ENCODE assay signal across 20 mouse cellular contexts in genomic region chr6:117871034-117871433, GRCm38 (mm10). TPM values are rescaled to one million over a fixed set of nuclear protein-coding genes. Genes with fewer than 3 reads are reported as not detected.
DNase-seq lines count a peak whose midpoint lies in the region; ATAC-seq and TF ChIP-seq lines count a peak whose summit lies in the region.
"Had no signal": no experiment of that assay in that cellular context is flagged by ENCODE, and none has a peak within 500 bp of the region (broad histone marks: within the 10 kb centered on the region; RNA-seq: fewer than 3 reads in every experiment).

No protein-coding gene starts in this region.

- TF ChIP-seq CTCF in heart, adult 2 months (IDR thresholded peaks at IDR 0.05), result no peak

- no peak overlapping the region for H3K27ac ChIP-seq in liver, embryonic 12.5 days
- H3K27ac ChIP-seq in heart, adult 2 months, result no peak overlapping the region
- H3K27ac ChIP-seq: embryonic facial prominence, embryonic 10.5 days; forebrain, embryonic 12.5 days; hindbrain, embryonic 10.5 days; hindbrain, embryonic 15.5 days had no signal

- peak overlapping the region; percentile 37 for H3K4me2 ChIP-seq in liver, embryonic 12.5 days
- H3K4me2 ChIP-seq: forebrain, embryonic 12.5 days; heart, embryonic 12.5 days; hindbrain, embryonic 15.5 days had no signal

- peak overlapping the region; percentile 4; the same call in 1 of the 2 replicates for H3K4me3 ChIP-seq in liver, embryonic 12.5 days
- no peak overlapping the region for H3K4me3 ChIP-seq in heart, adult 2 months
- H3K4me3 ChIP-seq: embryonic facial prominence, embryonic 10.5 days; forebrain, embryonic 12.5 days; heart, embryonic 12.5 days; hindbrain, embryonic 10.5 days; hindbrain, embryonic 15.5 days had no signal

- DNase-seq in liver (no peak), ES-CJ7 (ENCODE audit: low read depth, low spot score) (peak; percentile 71)
- DNase-seq in heart, adult 2 months, result no peak
- no peak for DNase-seq in retina, embryonic 14.5 days (ENCODE audit: low spot score)
- DNase-seq in right cerebral cortex, adult 18-20 months, result no peak
- DNase-seq: adrenal gland, adult 8-10 months; adrenal gland, postnatal 36 days; cerebellum, adult 2 months; cerebellum, postnatal 10 days; gastrocnemius, postnatal 10 days had no signal

- H3K9ac ChIP-seq in liver, embryonic 12.5 days, result no peak overlapping the region
- no peak overlapping the region for H3K9ac ChIP-seq in heart, adult 2 months (ENCODE audit: low read depth, low read length)
- H3K9ac ChIP-seq: forebrain, embryonic 12.5 days; heart, embryonic 12.5 days; hindbrain, embryonic 15.5 days had no signal

- H3K36me3 ChIP-seq in liver, embryonic 12.5 days, result no peaks in the 10 kb centered on the region; the same call in 1 of the 2 replicates
- H3K36me3 ChIP-seq in heart, adult 2 months (ENCODE audit: control insufficient read depth, insufficient read depth, low read length), result no peaks in the 10 kb centered on the region
- H3K36me3 ChIP-seq: heart, embryonic 12.5 days; hindbrain, embryonic 15.5 days had no signal

- peaks cover 5% of the 10 kb centered on the region; the same call in 1 of the 2 replicates for H3K4me1 ChIP-seq in liver, embryonic 12.5 days
- no peaks in the 10 kb centered on the region for H3K4me1 ChIP-seq in heart, adult 2 months (ENCODE audit: control insufficient read depth, insufficient read depth, low read length)
- H3K4me1 ChIP-seq: embryonic facial prominence, embryonic 10.5 days; forebrain, embryonic 12.5 days; hindbrain, embryonic 10.5 days; hindbrain, embryonic 15.5 days had no signal

- no peaks in the 10 kb centered on the region for H3K9me3 ChIP-seq in liver, embryonic 12.5 days (replicated peaks)
- H3K9me3 ChIP-seq: embryonic facial prominence, embryonic 10.5 days; forebrain, embryonic 12.5 days; heart, embryonic 12.5 days; hindbrain, embryonic 10.5 days; hindbrain, embryonic 15.5 days had no signal

- 0 out of 2 replicates have a peak, but pooled peaks have one; percentile 22 for ATAC-seq in liver, embryonic 12.5 days
- peak; percentile 46; the same call in 1 of the 2 replicates for ATAC-seq in erythroid progenitor cell, adult 5-6 weeks (replicated peaks; ENCODE audit: low FRiP score, poor library complexity, severe bottlenecking)
- ATAC-seq: forebrain, embryonic 16.5 days; Patski had no signal

- TF ChIP-seq EP300 in heart, adult 2 months (IDR thresholded peaks at IDR 0.05; ENCODE audit: insufficient read depth, low read depth, low read length), result no peak

- WGBS in liver, embryonic 12.5 days (ENCODE audit: insufficient replicate concordance), result 64% methylated on average over 14 of the region's 14 CpGs
- 69% methylated on average over 14 of the region's 14 CpGs for WGBS in heart, adult 2 months

- intact Hi-C loops in heart, adult 2 months (cut with DNase I), result no loop called here

- no peak for TF ChIP-seq POLR2A in heart, adult 2 months (IDR thresholded peaks at IDR 0.05; ENCODE audit: insufficient read depth, low read depth, low read length)

- no peaks in the 10 kb centered on the region for H3K27me3 ChIP-seq in liver, embryonic 12.5 days (replicated peaks)
- no peaks in the 10 kb centered on the region; the same call in 1 of the 2 replicates for H3K27me3 ChIP-seq in heart, adult 2 months (ENCODE audit: control insufficient read depth, insufficient read depth, low read length)
- H3K27me3 ChIP-seq: CH12.LX; forebrain, embryonic 12.5 days; heart, embryonic 12.5 days; hindbrain, embryonic 15.5 days; Patski had no signal

- H3K79me2 ChIP-seq in heart, adult 2 months (replicated peaks; ENCODE audit: control insufficient read depth, insufficient read depth, low read length), result no peaks in the 10 kb centered on the region

RNA-seq across cellular contexts. Expression of gene Zfp239, which starts 9.1 kb away (rescaled TPM):
- 4.7 and 5.6 TPM in 2 replicates for polyA plus RNA-seq in liver, embryonic 12.5 days (2016; fragmentation: Nextera tagmentation; extraction: Ambion mirVana)
- 1.4 TPM in 1 of 2 replicates, not detected in the other for total RNA-seq in erythroid progenitor cell, adult 5-6 weeks (2015; ENCODE audit: low replicate concordance)
- 1.0 and 1.1 TPM in 2 replicates for total RNA-seq in erythroid progenitor cell, adult 5-6 weeks (2017; ENCODE audit: low replicate concordance)
- under 1 TPM; 0.47 to 0.64 TPM for total RNA-seq in heart, adult 2 months (2021)
- polyA plus RNA-seq in heart, adult 2 months (2012; rRNA removed), result 0.09 and 0.29 TPM in 2 replicates

RNA-seq across cellular contexts. Expression of gene Hnrnpf, which starts 29.1 kb away (rescaled TPM):
- 702 and 711 TPM in 2 replicates for polyA plus RNA-seq in liver, embryonic 12.5 days (2016; fragmentation: Nextera tagmentation; extraction: Ambion mirVana)
- 403 and 407 TPM in 2 replicates for total RNA-seq in erythroid progenitor cell, adult 5-6 weeks (2015; ENCODE audit: low replicate concordance)
- 524 and 658 TPM in 2 replicates for total RNA-seq in erythroid progenitor cell, adult 5-6 weeks (2017; ENCODE audit: low replicate concordance)
- total RNA-seq in heart, adult 2 months (2021), result 100 to 1,000 TPM; 185 to 192 TPM
- 66.1 and 95.9 TPM in 2 replicates for polyA plus RNA-seq in heart, adult 2 months (2012; rRNA removed)

RNA-seq across cellular contexts. Expression of gene Zfp637, which starts 30.1 kb away (rescaled TPM):
- polyA plus RNA-seq in liver, embryonic 12.5 days (2016; fragmentation: Nextera tagmentation; extraction: Ambion mirVana), result 40.4 and 48.6 TPM in 2 replicates
- 9.4 and 13.4 TPM in 2 replicates for total RNA-seq in erythroid progenitor cell, adult 5-6 weeks (2015; ENCODE audit: low replicate concordance)
- total RNA-seq in erythroid progenitor cell, adult 5-6 weeks (2017; ENCODE audit: low replicate concordance), result 3.5 TPM in 1 of 2 replicates, not detected in the other
- 10 to 100 TPM; 28.4 to 30.9 TPM for total RNA-seq in heart, adult 2 months (2021)
- polyA plus RNA-seq in heart, adult 2 months (2012; rRNA removed), result 23.5 and 27.8 TPM in 2 replicates
